Mouse (Mus musculus): ENCODE results near the gene F12. TPM values are rescaled to one million over a fixed set of nuclear protein-coding genes. Genes with fewer than 3 reads are reported as not detected.
"Not testable (repeated sequence)": the region's sequence is repeated elsewhere in the genome, so short reads cannot be mapped to it uniquely, and the experiment has no call there.

F12 gene
- total and polyA plus RNA-seq, 3 experiments: not detected

GRCm38 (mm10) chr13:55443799-55444285 lies 17.2 kb upstream of the F12 start:
- H3K27ac ChIP-seq (ENCODE audit: control insufficient read depth, low read depth, low read length): peak overlapping the region; percentile 47
- no peak for DNase-seq (ENCODE audit: low read depth, low spot score)
- peaks cover 7 to 31% of the 10 kb centered on the region in 2 experiments for H3K4me1 ChIP-seq (ENCODE audit: control insufficient read depth in 1 of 2, insufficient read depth in 2 of 2, low read length in 2 of 2)
- H3K79me2 ChIP-seq (ENCODE audit: control insufficient read depth, insufficient read depth, low read length, poor library complexity): peaks cover 31% of the 10 kb centered on the region
- TF ChIP-seq ELF1 (IDR thresholded peaks at IDR 0.05; ENCODE audit: low read depth, low read length): no peak
- TF ChIP-seq RCOR1 (IDR thresholded peaks at IDR 0.05; ENCODE audit: low read depth, low read length): no peak
- no peak for TF ChIP-seq MAFK (IDR thresholded peaks at IDR 0.05; ENCODE audit: borderline replicate concordance, low read depth, low read length)
- TF ChIP-seq POLR2AphosphoS5 (IDR thresholded peaks at IDR 0.05; ENCODE audit: borderline replicate concordance, low read depth, low read length): no peak
- no peak for TF ChIP-seq NRF1 (IDR thresholded peaks at IDR 0.05; ENCODE audit: insufficient read depth, low read depth, low read length, poor library complexity, severe bottlenecking)
- TF ChIP-seq CTCF (IDR thresholded peaks at IDR 0.05 in 2 of 3, conservative IDR thresholded peaks at IDR 0.05 in 1 of 3; ENCODE audit: control insufficient read depth in 1 of 3, insufficient read depth in 1 of 3, low read depth in 2 of 3, low read length in 3 of 3, poor library complexity in 1 of 3, severe bottlenecking in 1 of 3): no peak
- TF ChIP-seq MAZ (IDR thresholded peaks at IDR 0.05; ENCODE audit: low read depth, low read length): no peak
- no peak for TF ChIP-seq TBP (IDR thresholded peaks at IDR 0.05; ENCODE audit: low read depth, low read length)
- TF ChIP-seq SMC3 (IDR thresholded peaks at IDR 0.05; ENCODE audit: low read depth, low read length): no peak
- TF ChIP-seq GABPA (IDR thresholded peaks at IDR 0.05; ENCODE audit: low read depth, low read length): no peak
- no peak for TF ChIP-seq GATA1 (IDR thresholded peaks at IDR 0.05; ENCODE audit: low read depth, low read length)
- TF ChIP-seq ZNF384 (IDR thresholded peaks at IDR 0.05; ENCODE audit: low read depth, low read length): no peak
- TF ChIP-seq HCFC1 (IDR thresholded peaks at IDR 0.05; ENCODE audit: low read depth, low read length): no peak; the same call in 1 of the 2 replicates
- no peak for TF ChIP-seq MXI1 (IDR thresholded peaks at IDR 0.05; ENCODE audit: low read depth, low read length)
- no peak for TF ChIP-seq ETS1 (IDR thresholded peaks at IDR 0.05; ENCODE audit: low read depth, low read length)
- no peak for TF ChIP-seq KAT2A (conservative IDR thresholded peaks at IDR 0.05; ENCODE audit: low read depth, low read length)
- TF ChIP-seq SIN3A (IDR thresholded peaks at IDR 0.05; ENCODE audit: low read length): no peak
- TF ChIP-seq CHD1 (IDR thresholded peaks at IDR 0.05; ENCODE audit: low read depth, low read length): no peak
- no peak for TF ChIP-seq ZMIZ1 (IDR thresholded peaks at IDR 0.05; ENCODE audit: low read depth, low read length)
- peaks cover 0 to 18% of the 10 kb centered on the region in 2 experiments; a peak in 2 of 4 replicates for H3K36me3 ChIP-seq (ENCODE audit: control insufficient read depth in 1 of 2, insufficient read depth in 2 of 2, low read length in 2 of 2)
- peak overlapping the region; percentile 57 for H3K9ac ChIP-seq (ENCODE audit: control insufficient read depth, low read depth, low read length, poor library complexity, severe bottlenecking)
- H3K4me3 ChIP-seq (ENCODE audit: control insufficient read depth in 1 of 2, insufficient read depth in 1 of 2, low read depth in 2 of 2, low read length in 2 of 2): peak overlapping the region; percentile 55 to 68
- no peaks in the 10 kb centered on the region for H3K27me3 ChIP-seq (ENCODE audit: control insufficient read depth in 1 of 2, insufficient read depth in 2 of 2, low read length in 2 of 2)
- no peaks in the 10 kb centered on the region for H3K9me3 ChIP-seq (replicated peaks; ENCODE audit: insufficient read depth, low read length)

- H3K27me3 ChIP-seq (ENCODE audit: control insufficient read depth in 1 of 2, insufficient read depth in 2 of 2, low read length in 2 of 2); H3K9ac ChIP-seq (ENCODE audit: control insufficient read depth, low read depth, low read length, poor library complexity, severe bottlenecking); H3K27ac ChIP-seq (ENCODE audit: control insufficient read depth, low read depth, low read length); H3K4me3 ChIP-seq (ENCODE audit: control insufficient read depth in 1 of 2, insufficient read depth in 1 of 2, low read depth in 2 of 2, low read length in 2 of 2); H3K4me1 ChIP-seq (ENCODE audit: control insufficient read depth in 1 of 2, insufficient read depth in 2 of 2, low read length in 2 of 2); H3K9me3 ChIP-seq (replicated peaks; ENCODE audit: insufficient read depth, low read length); H3K79me2 ChIP-seq (ENCODE audit: control insufficient read depth, insufficient read depth, low read length, poor library complexity); H3K36me3 ChIP-seq (ENCODE audit: control insufficient read depth in 1 of 2, insufficient read depth in 2 of 2, low read length in 2 of 2): not testable (repeated sequence)
- DNase-seq (ENCODE audit: low read depth, low spot score): peak; percentile 38
These were observed 10.6 kb upstream of the F12 start for GRCm38 (mm10) chr13:55437111-55437629.

Data from MEL (cell line).